Mouse (Mus musculus) lung, postnatal 0 days (tissue): ENCODE measurements at regions not wholly inside any gene's neighbourhood (a gene's known extent, or its start where the extent isn't known, plus 50 kb on each side); places are given as distances from the start of the nearest gene placed in this dataset.

Experiments
- CTCF ChIP-seq: IDR thresholded peaks from 2 replicates; pipeline ENCODE4 v1.5.1; 2016; ENCODE audit warnings: antibody characterized with exemption, mild to moderate bottlenecking
- EP300 ChIP-seq: IDR thresholded peaks from 2 replicates; pipeline ENCODE4 v1.6.1; 2016; ENCODE audit warnings: antibody characterized with exemption, mild to moderate bottlenecking, control low read depth

DNA sequence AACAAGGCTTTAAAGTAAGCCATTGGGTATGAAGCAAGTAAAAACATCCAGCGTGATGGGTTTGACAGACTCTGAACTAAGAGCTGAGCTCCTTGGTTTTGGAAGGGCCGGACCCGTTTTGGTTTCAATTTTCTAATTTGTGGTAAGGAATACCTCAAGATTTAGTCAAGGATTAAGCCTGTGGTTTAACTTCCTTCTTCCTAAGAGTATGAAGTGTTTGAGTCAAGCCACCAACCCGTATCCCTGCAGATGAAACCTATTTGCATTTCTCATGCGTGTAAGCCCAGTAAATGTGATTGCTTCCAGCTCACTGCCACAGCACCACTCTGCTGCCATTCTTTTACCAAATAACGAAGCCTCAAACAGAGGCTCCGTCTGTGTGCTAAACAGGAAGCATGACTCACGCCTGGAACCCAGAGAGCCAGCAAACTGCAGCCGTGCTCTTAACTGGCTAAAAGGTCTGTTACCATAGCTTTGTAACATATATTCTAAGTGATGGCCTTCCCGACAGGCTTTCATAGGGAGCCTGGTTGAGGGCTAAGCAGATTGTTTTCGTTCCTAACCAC lies 149.7 kb downstream of the Etv1 start:
- no peak for TF ChIP-seq EP300
- TF ChIP-seq CTCF = no peak
